Mouse (Mus musculus) lung, postnatal 36 days (tissue): ENCODE results near the gene Tgfbrap1.
"Not testable (repeated sequence)": the region's sequence is repeated elsewhere in the genome, so short reads cannot be mapped to it uniquely, and the experiment has no call there.

ENCODE experiments used
- DNase-seq: peaks from one replicate; pipeline ENCODE4 v3.0.0; 2022; ENCODE audit warnings: mixed read lengths

Tgfbrap1 gene

DNA sequence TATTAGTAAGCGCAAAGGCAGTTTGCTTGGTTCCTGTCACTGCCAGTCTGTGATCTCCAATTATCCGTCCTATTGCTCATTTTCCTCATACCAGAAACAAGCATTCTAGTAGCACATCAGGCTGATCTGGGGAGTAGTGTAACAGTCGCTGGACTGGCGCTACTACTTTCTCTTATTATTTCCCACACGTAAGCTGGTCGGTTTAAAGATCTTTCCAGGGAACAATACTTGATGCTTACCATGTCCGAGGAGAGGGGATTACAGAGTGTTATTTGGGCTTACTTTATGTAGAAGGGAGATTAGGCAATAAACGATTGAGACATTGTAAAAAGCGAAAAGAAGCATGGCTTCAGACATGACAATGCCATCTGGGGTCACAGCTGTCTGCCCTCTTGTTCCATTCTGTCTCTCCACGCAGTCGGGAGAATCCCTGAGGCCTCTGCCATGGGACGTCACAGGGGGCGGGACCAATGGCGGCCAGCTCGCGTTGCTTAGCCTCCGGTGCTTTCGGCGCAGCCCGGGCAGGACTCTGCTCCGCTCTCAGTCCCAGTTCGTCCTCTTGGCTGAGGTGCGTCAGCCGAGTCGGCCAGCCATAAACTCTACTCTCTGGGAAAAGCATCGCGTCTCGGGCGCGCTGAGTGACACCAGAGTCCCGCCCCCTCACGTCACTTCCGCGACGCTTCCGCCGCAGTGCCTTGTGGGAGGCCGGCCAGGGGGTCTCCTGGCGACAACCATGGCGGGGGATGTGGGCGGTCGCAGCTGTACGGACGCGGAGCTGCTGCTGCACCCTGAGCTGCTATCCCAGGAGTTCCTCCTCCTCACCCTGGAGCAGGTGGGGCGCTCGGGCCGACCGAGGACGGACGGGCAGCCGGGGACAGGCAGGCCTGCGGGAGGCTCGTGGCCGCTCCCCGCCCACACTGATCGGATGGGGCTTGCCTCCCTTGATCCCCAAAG is at the start of gene Tgfbrap1, which contains the start of gene AI597479:
Tgfbrap1 (minus strand) TSS at position 607 of the 954 bp plus-strand sequence.
AI597479 (plus strand) TSS at position 680 of the 954 bp plus-strand sequence.
- peak; percentile 92 for DNase-seq

DNA sequence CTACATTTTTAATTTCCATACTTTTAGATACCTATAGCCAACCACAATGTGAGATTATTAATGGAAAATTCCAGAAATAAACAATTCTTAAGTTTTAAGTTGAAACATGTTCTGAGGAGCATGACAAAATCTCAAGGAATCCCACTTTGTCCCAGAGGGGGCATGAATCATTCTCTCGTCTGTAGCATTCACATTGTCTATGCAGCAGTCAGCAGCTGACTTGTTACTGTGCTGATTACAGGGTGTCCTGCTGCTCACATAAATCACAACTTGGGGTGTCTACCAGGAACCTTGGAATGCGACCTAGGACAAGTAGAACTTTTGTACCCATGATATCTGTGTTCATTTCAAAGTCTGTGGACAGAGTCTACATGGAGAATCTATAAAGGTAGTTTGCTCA is 49.0 kb upstream of the Tgfbrap1 start:
- DNase-seq: no peak

DNA sequence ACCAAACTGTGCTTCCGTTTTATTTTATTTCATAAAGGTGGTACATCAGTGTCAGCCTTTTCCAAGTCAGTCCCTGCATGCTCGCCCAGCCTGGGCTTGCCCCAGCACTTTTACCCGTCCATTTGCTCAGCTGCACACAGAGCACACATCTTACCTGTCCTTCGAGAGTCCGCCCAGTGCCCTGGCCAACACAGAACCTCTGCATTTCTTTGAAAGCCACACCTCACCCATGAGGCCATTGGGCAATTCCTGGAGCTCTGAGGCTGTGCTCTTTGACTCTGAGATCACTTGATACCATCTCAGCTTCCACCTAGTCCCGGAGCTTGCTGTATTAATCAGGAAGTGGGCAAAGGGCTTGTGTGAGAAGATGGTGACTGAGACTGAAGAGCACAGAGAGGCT is 47.0 kb upstream of the Tgfbrap1 start:
- DNase-seq: no peak

DNA sequence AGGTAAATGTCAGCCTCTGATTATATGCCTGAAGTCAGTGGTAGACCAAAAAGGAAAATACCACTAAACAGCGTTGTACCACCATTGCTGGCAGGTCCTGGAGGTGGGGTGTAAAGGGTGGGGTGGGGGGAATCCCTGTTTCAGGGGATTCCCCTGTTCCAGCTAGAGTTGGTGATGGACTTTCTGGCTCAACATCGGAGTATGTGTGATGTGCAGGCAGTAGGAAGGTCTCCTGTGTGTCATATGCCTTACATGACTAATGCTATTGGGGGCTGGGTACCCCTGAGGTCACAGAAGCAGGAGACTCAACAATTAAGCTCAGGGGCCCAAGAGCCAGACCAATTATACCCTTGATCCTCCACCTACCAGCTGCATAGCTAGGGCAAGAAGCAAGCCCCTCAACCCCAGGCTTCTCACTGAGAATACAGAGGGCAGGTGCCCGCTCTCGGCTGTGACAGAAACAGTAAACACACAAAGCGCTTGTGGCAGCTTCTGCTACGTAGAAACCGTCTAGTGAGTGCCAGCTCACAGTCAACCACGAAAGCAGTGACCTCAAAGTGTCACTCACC is 46.0 kb upstream of the Tgfbrap1 start:
- DNase-seq: no peak

DNA sequence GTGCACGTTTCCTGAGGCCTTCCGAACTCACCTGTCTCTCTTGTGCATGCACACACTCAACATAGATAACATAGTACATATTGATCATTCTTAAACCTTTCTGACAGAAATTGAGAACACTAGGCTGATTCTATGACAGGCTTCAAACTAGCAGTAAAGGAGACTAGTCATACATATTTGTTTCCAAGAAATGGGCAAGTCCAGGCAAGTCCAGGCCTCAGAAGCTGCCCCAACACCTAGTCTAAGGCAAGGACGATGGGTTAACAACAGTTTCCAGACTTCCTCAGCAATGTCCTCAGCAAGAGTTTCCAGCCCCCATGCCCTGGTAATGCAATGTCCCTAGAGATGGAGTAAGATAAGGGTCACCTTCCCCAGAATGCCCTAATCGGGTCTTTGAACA is 45.4 kb upstream of the Tgfbrap1 start:
- DNase-seq: no peak

DNA sequence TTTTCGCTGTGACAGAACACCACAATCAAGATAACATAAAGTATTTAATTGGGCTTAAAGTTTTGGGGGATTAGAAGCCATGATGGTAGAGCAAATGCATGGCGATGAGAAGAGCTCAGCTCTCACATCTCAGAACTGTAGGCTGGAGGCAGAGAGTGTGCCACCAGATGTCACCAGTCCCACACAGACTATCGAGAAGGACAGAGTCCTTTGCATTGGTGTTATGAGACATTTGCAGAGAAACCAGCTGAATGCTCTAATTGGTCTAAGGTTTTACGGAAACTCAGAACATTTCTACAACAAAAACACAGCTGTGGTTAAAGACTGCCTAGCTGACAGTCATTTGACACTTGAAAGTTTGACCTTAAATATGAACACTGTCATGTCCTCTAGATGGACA is 44.8 kb upstream of the Tgfbrap1 start:
- DNase-seq: no peak

DNA sequence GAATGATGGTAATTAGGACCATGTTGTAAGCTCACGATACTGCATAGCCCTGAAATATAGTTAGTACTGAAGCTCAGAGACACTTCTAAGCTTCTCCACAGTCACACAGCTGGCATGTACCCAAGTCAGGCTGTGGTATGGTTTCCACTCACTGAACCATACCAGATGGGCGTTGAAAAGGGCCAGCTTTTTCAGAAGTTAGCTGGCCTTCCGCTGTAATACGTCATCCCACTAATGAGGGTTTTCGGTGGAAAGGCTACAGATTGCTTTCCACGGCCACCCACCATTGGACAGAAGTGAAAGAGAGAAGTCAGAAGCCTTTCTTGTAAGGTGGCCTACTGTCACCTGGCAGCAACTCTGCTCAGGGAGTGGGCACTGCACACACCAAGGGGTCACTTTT is 44.4 kb upstream of the Tgfbrap1 start:
- DNase-seq: no peak

DNA sequence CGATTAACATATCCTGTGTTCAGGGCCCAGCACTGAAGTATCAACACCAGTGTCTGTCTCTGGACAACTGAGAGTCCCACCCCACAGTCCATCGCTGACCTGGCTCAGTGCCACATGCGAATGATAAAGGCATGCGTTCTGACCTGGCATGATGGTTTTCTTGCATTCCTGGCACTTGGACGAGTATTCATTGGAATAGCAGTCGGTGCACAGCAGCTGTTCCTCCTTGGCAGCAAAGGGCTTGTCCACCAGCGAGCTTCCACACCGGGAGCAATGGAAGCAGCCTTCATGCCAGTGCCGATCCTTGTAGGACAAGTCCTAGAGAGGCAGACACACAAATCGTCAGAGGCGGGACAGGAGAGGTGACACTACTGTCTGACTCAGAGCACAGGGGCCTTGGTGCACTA is 43.1 kb upstream of the Tgfbrap1 start:
- no peak for DNase-seq

DNA sequence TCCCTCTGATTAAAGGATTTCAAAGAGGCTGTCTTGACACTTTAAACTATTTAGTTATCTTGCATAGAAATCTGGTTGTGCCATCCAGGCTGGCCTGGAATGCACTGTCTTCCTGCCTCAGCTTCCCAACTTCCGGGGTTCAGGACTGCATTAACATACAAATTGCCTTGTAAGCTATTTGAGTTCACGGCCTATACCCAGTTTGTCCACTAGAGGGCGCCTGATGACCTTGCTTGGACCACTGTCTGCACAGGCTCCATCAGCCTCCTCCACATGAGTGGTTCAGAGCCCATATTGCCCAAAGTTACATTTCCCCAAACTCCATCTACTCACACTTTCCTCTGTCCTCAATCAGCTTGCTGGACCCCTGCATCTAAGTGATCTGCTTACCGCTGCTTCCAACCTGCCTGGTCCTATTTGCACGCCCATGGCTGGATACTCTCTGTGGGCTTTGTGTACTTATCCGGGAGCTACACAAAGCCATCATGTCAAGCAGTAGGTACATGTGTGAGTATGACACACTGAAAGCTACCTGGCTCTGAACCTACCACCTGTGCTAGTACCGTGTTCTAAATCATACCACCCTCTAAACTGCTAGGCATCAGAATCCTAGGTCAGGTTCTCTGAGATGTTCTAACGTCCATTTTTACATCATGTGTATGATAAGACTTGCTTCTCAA is 41.3 kb upstream of the Tgfbrap1 start:
- DNase-seq: peak; percentile 93

DNA sequence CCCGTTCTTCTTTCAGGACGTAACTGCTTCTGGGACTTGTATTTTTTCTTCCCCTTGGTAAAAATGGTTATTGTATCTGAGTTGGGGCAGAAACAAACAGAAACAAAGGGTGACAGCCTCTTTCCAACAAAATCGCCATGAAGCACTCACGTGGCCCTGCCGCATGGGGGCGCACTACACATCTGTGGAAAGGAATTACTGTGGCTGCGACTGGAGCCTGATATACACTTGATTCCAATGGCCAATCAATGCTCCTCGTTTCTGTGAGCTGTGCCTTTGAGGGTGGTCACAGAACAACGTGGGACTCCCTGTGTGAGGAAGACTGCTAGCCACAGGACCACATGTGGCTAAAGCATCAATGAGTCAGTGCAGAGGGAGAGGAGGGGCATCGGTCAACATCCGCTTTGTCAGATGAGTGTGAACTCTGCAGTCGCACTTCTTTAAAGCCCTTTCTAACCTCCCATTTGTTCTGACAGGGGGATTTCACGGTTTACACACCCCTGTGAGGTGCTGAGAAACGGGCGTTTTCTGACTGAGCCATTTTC is 39.9 kb upstream of the Tgfbrap1 start:
- no peak for DNase-seq

DNA sequence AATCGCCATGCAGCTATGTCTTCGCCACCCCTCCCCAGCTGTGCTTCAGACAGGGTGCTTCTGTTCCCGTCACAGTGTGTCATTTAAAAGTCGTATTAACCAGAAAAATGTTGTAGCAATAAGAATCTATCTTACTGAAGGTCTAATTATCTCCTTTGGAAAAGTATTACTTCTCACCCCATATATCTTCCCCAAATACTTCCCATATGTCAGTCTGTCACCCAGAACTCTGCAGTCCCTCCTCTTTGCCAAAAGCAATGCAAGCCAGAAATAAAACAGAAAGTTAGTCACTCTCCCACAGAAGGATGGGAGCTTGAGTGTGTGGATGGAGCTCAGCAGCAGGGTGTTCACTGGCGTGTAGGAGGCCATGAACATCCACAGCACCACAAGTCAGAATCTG is 38.9 kb upstream of the Tgfbrap1 start:
- DNase-seq: no peak

DNA sequence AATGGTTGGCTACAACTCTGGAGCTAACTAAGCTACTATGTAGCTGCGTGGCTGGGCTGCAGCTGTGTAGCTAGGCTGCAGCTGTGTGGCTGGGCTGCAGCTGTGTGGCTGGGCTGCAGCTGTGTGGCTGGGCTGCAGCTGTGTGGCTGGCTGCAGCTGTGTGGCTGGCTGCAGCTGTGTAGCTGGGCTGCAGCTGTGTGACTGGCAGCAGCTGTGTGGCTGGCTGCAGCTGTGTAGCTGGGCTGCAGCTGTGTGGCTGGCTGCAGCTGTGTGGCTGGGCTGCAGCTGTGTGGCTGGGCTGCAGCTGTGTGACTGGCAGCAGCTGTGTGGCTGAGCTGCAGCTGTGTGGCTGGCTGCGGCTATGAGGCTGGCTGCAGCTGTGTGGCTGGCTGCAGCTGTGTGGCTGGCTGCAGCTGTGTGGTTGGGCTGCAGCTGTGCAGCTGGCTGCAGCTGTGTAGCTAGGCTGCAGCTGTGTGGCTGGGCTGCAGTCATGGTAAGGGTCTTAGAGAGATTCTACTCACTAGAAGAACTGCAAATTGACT is 38.1 kb upstream of the Tgfbrap1 start:
- DNase-seq: not testable (repeated sequence)

DNA sequence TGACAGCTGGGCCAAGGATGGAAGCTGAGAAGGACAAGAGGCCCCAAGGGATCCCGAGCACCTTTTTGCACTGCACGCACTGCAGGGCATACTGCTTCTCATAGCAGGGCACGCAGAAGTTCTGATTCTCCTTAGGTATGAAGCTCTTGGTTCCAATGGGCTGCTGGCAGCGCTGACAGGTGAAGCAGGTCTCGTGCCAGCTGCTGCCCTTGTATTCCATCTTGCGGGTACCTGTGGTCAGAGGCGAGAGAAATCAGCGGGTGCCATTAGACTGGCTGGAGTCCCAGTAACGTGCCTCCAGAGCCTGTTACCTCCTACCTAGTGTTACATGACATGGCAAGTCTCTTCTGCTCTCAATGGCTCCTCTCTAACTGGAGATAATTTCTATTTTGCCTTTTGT is 33.2 kb upstream of the Tgfbrap1 start:
- no peak for DNase-seq

DNA sequence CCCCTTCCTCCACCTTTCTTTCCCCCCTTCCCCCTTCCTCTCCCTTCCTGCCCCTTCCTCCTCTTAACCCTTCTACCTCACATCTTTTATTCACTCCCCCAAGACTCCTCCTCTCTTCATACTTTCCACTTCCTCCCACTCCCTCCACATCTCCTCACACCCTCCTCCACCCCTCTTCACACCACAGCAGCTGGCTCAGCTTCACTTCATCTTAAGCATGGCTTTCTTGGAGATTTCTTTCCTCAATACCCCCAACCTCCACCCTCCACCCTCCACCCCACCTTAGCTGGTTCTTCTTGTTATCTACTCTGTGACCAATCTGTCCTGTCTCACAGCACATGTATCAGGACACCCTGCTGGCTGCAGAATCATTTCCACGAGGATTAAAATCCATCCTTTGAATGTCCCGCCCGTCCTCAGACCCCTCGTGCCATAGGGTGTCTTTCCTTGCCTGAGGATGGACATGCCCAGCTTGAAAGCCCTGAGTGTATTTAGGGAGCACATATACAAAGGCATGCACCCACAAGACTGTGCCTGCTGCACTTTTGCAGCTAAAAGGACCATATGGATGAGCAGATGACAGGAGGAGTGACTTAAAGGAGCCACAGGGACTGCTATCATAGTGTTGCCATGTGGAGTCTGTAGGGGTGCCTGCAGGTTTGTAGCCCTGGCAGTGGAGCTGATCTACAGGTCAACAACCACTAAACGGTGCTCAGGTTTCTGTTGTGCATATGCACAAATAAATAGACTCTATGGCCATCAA is 32.0 kb upstream of the Tgfbrap1 start:
- no peak for DNase-seq

DNA sequence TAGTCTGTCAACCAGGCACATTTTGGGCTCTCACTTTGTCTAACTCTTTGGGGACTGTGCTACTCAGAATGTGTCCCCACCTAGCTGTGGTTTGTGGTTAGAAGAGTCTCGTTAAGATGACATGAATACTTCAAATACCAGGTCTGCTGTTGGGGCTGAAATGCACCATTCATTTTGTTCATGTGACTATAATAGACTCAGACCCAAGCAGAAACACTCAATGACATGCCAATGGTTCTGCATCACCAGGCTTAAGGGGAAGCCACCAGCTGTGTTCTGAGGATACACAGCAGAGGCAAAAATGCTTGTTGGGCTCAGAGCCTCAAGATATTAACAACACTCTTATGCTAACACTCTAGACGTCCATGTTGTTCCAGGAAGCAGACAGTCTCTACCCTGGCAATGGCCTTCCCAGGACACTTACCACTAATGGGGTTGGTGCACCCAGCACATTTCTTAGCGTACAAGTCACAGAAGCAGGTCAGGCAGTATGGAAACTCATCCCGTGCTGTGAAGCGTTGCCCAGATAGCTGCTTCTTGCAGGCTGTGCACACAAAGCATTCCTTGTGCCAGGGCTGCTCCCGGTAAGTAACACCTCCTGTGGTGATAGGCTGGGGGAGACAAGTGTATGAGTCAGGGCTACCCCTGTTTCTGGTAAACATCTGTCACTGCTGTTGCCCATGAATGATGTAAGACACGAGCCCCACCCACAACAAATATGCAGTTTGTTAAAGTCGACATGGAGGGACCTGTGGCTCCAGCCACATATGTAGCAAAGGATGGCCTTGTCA is 29.6 kb upstream of the Tgfbrap1 start:
- DNase-seq: peak; percentile 24

DNA sequence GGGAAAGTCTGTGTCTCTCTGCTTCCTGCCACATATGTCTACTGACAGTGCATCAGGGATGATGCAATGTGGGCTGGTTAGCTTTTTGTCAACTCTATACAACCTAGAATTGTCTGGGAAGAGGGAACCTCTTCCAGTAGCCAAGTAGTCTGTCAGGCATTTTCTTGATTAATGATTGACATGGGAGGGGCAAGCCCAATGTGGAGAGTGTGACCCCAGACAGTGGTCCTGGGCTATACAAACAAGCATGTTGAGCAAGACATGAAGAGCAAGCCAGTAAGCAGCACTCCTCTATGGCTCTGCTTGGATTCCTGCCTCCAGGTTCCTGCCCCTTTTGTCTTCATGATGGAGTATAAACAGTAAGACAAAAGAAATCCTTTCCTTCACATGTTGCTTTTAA is 28.8 kb upstream of the Tgfbrap1 start:
- no peak for DNase-seq

DNA sequence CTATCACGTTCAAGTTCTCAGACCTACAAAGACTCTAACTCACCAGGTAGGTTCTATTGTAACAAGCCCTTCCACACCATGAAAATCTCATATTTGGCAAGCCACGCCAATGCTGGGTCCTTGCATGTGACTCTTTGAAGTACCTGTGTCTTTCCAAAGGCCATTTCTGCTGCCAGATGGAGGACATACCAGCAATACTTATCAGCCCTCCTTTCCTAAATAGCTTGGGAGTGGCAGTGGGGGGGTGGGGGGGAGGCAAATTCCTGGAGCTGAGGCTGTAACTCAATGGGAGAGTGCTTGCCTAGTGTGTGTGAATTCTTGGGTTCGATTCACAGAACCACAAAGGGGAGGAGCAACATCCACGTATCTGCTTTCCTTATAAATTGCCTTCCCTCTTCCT is 26.3 kb upstream of the Tgfbrap1 start:
- DNase-seq: peak; percentile 17

DNA sequence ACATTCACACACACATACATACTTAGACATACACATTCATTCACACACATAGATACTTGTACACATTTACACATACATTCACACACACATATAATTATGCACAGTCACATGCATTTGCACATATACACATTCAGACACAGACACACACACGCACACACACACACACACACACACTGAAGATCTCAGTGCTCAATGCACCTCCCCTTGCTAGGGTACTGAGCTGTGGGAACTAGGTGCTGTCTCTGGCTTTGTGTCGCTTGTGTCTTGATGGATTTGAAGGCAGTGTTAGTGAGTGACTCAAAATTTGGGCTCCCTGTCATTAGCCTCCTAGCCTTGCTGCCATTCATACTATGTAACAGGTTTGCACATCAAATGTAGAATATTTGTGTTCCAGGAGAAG is 24.2 kb upstream of the Tgfbrap1 start:
- no peak for DNase-seq

DNA sequence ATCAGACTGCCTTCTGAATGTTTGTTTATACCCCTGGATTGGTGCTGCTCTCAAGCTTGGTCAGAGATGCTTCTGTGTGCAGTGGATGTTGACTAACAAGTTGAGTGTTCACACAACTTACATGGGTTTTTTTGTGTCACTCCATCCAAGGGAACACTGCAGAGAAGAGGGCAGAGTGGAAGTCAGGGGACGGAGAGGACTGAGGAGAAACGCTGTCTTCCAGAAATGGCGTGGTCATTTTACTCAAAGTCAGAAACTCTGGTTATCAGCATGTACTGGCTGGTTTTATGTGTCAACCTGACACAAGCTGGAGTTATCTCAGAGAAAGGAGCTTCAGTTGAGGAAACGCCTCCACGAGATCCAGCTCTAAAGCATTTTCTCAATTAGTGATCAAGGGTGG is 22.5 kb upstream of the Tgfbrap1 start:
- DNase-seq: no peak

DNA sequence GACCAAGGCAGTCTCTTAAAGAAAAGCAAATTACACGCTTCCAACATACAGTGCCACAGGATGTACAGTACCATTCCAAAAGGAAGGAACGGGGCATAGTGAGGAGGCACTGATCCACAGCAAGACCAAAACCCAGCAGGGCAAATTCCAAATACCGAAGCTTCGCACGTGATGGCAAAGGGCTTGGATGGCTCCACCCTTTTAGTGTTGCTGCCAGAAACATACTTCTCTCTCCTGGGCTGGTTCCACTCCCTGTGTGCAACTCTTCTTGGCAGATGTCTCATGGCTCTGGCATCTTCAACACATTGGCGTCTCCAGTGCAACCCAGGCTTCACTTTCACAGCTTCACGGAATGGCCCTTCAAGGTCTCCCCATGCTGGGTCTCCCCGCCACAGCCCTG is 19.0 kb upstream of the Tgfbrap1 start:
- no peak for DNase-seq

DNA sequence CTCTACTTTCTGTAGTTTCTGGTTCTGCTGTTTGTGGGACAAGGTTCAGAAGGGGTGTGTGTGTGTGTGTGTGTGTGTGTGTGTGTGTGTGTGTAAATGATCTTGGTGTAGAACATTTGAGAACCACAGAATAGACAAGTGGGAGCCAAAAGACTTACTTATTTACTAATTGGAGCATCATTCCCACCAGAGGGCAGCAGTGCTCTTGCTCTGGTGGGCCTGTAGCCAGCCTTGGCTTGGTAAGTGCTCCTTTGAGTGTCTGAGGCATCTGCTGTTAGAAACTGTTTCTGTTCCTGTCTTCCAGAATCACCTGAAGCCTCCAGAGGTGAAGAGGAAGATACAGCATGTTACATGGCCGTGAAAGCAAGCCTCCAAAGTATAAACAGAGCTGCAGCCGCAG is 14.4 kb upstream of the Tgfbrap1 start:
- DNase-seq: peak; percentile 85

DNA sequence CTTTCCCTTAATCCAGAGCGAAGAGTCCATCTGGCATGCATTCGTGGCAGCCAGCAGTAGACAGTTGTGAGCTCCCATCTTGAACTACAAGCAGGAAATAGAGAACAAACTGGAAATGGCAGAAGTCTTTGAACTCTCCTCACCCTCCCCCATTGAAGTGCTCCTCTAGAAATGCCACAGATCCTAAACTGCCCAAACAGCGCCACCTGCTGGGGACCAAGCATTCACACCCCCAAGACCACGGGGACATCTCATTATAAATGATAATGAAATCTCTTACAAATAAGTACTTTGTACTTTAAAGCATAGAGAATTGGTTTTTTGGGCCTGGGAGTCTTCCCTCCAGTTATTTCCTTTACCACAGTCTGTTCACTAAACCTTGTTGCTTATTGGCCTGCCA is 12.1 kb upstream of the Tgfbrap1 start:
- DNase-seq: peak; percentile 72
